Mouse (Mus musculus): ENCODE data around the gene Insyn1.

- no peak for TF ChIP-seq CTCF (IDR thresholded peaks at IDR 0.05; ENCODE audit: insufficient read depth, low read depth, low read length)
- TF ChIP-seq POLR2A (IDR thresholded peaks at IDR 0.05; ENCODE audit: insufficient read depth, low read depth, low read length): peak; percentile 80
Measured at GRCm38 (mm10) chr9:58487851-58488801, at the start of gene Insyn1.

Measured in olfactory bulb, adult 2 months (tissue).